ENCODE assay signal across 9 mouse cellular contexts in genomic region chr2:156780752-156781151, GRCm38 (mm10). TPM values are rescaled to one million over a fixed set of nuclear protein-coding genes. Genes with fewer than 3 reads are reported as not detected.
DNase-seq lines count a peak whose midpoint lies in the region; ATAC-seq lines count a peak whose summit lies in the region.
"Had no signal": no experiment of that assay in that cellular context is flagged by ENCODE, and none has a peak within 500 bp of the region (broad histone marks: within the 10 kb centered on the region; RNA-seq: fewer than 3 reads in every experiment).

No protein-coding gene starts in this region.

- H3K4me2 ChIP-seq in lung, embryonic 16.5 days (ENCODE audit: low read depth, low read length), result peak overlapping the region; percentile 13; the same call in 1 of the 2 replicates
- peak overlapping the region; percentile 53 for H3K4me2 ChIP-seq in intestine, embryonic 15.5 days (replicated peaks)

- peak; percentile 39 for ATAC-seq in lung, embryonic 16.5 days (ENCODE audit: low read depth)
- ATAC-seq in intestine, embryonic 15.5 days, result peak; percentile 56
- ATAC-seq in activated CD4-positive, CD25-positive, alpha-beta regulatory T cell, adult 4 months, result no peak

- no peak for DNase-seq in lung, postnatal 36 days
- peak; percentile 74 for DNase-seq in embryo, embryonic 11 days
- peak; percentile 68 for DNase-seq in retina, postnatal 1 day
- DNase-seq in urinary bladder, postnatal 36 days (ENCODE audit: low spot score in 2 of 2), result no peak
- DNase-seq: adrenal gland, postnatal 10 days; right cerebral cortex, postnatal 4 days had no signal

- no peaks in the 10 kb centered on the region for H3K27me3 ChIP-seq in lung, embryonic 16.5 days (ENCODE audit: control insufficient read depth, insufficient read depth, low read depth, low read length)
- no peaks in the 10 kb centered on the region for H3K27me3 ChIP-seq in intestine, embryonic 15.5 days (replicated peaks)

- H3K4me3 ChIP-seq in lung, embryonic 16.5 days (ENCODE audit: low read length), result no peak overlapping the region
- H3K4me3 ChIP-seq in intestine, embryonic 15.5 days (replicated peaks), result no peak overlapping the region

- peaks cover 20% of the 10 kb centered on the region for H3K4me1 ChIP-seq in lung, embryonic 16.5 days (replicated peaks; ENCODE audit: control insufficient read depth, insufficient read depth, low read length)
- peaks cover 21% of the 10 kb centered on the region for H3K4me1 ChIP-seq in intestine, embryonic 15.5 days (replicated peaks)

- no peak overlapping the region for H3K27ac ChIP-seq in lung, embryonic 16.5 days (ENCODE audit: low read length)
- no peak overlapping the region for H3K27ac ChIP-seq in intestine, embryonic 15.5 days

- WGBS in lung, embryonic 16.5 days, result 18% methylated on average over 17 of the region's 17 CpGs
- WGBS in intestine, embryonic 15.5 days, result 25% methylated on average over 17 of the region's 17 CpGs

- no peak overlapping the region for H3K9ac ChIP-seq in lung, embryonic 16.5 days (ENCODE audit: low read length)
- no peak overlapping the region for H3K9ac ChIP-seq in intestine, embryonic 15.5 days

- H3K36me3 ChIP-seq in lung, embryonic 16.5 days (ENCODE audit: control insufficient read depth, insufficient read depth, low read length), result no peaks in the 10 kb centered on the region
- H3K36me3 ChIP-seq in intestine, embryonic 15.5 days, result peaks cover 11% of the 10 kb centered on the region; the same call in 1 of the 2 replicates

- no peaks in the 10 kb centered on the region for H3K9me3 ChIP-seq in lung, embryonic 16.5 days (ENCODE audit: control insufficient read depth, low read length)
- H3K9me3 ChIP-seq in intestine, embryonic 15.5 days, result no peaks in the 10 kb centered on the region

RNA-seq across cellular contexts. Expression of gene Myl9, which starts 5.5 kb away (rescaled TPM):
- polyA plus RNA-seq in lung, embryonic 16.5 days (2015; fragmentation: Nextera tagmentation; extraction: Ambion mirVana), result 371 and 400 TPM in 2 replicates
- 1,100 and 1,103 TPM in 2 replicates for polyA plus RNA-seq in intestine, embryonic 15.5 days (2015; fragmentation: Nextera tagmentation; extraction: Ambion mirVana)
- polyA plus RNA-seq in activated CD4-positive, CD25-positive, alpha-beta regulatory T cell, adult 4 months (2017; shearing (Covaris generic)), result not detected

RNA-seq across cellular contexts. Expression of gene Tgif2, which starts 59.1 kb away (rescaled TPM):
- polyA plus RNA-seq in lung, embryonic 16.5 days (2015; fragmentation: Nextera tagmentation; extraction: Ambion mirVana), result 43.9 and 47.7 TPM in 2 replicates
- polyA plus RNA-seq in intestine, embryonic 15.5 days (2015; fragmentation: Nextera tagmentation; extraction: Ambion mirVana), result 34.3 and 38.3 TPM in 2 replicates
- 1 to 10 TPM; 5.2 to 8.5 TPM for polyA plus RNA-seq in activated CD4-positive, CD25-positive, alpha-beta regulatory T cell, adult 4 months (2017; shearing (Covaris generic))

Comparison
In these comparisons a context has a peak if more than half of its experiments do, and no peak if none do; other contexts are left out.
1. DNase-seq: peak in embryo, embryonic 11 days (single experiment) and retina, postnatal 1 day (single experiment); none in lung, postnatal 36 days (single experiment) and urinary bladder, postnatal 36 days (0 of 2).
2. RNA of gene Myl9, which starts 5.5 kb away (polyA plus RNA-seq): 1,100 to 1,103 TPM in intestine, embryonic 15.5 days and 371 to 400 TPM in lung, embryonic 16.5 days; not detected in activated CD4-positive, CD25-positive, alpha-beta regulatory T cell, adult 4 months; every median in the first group is over 100 times any median in the second.